Mouse (Mus musculus): ENCODE data around the gene Olfr70. TPM values are rescaled to one million over a fixed set of nuclear protein-coding genes. Genes with fewer than 3 reads are reported as not detected.

The Olfr70 gene
- total and polyA plus RNA-seq, 3 experiments: not detected

- H3K27me3 ChIP-seq (ENCODE audit: insufficient read depth, low read length): peaks cover 46% of the 10 kb centered on the region
- DNase-seq (ENCODE audit: low spot score) (no peak), ATAC-seq (ENCODE audit: extremely low read depth, insufficient number of reproducible peaks, low FRiP score, poor library complexity, severe bottlenecking) (no peak)
- no peaks in the 10 kb centered on the region for H3K4me1 ChIP-seq (ENCODE audit: insufficient read depth, low read depth, low read length)
- no peaks in the 10 kb centered on the region for H3K9me3 ChIP-seq (replicated peaks)
- no peaks in the 10 kb centered on the region for H3K36me3 ChIP-seq (replicated peaks)
- no peak overlapping the region for H3K4me3 ChIP-seq (ENCODE audit: low read depth, low read length)
- TF ChIP-seq CTCF (IDR thresholded peaks at IDR 0.05; ENCODE audit: low read depth, low read length) (peak; percentile 43), GATA1 (IDR thresholded peaks at IDR 0.05; ENCODE audit: borderline replicate concordance, low read length) (no peak), GATA2 (IDR thresholded peaks at IDR 0.05; ENCODE audit: borderline replicate concordance, low read depth, low read length) (no peak), TAL1 (conservative IDR thresholded peaks at IDR 0.05; ENCODE audit: low read depth, low read length) (no peak), POLR2AphosphoS5 (IDR thresholded peaks at IDR 0.05; ENCODE audit: insufficient replicate concordance, low read depth, low read length) (no peak)
Observed at GRCm38 (mm10) chr4:43703439-43703838, 2.8 kb upstream of the Olfr70 start.

GRCm38 (mm10) chr4:43696561-43696960 lies 4.0 kb downstream of the Olfr70 start:
- Histone ChIP-seq H3K4me3 (ENCODE audit: low read depth, low read length) (no peak overlapping the region), H3K4me1 (ENCODE audit: insufficient read depth, low read depth, low read length) (peaks cover 42% of the 10 kb centered on the region), H3K9me3 (replicated peaks) (no peaks in the 10 kb centered on the region), H3K27me3 (ENCODE audit: insufficient read depth, low read length) (peaks cover 18% of the 10 kb centered on the region), H3K36me3 (replicated peaks) (no peaks in the 10 kb centered on the region)
- no peak for DNase-seq (ENCODE audit: low spot score)
- TF ChIP-seq POLR2AphosphoS5 (IDR thresholded peaks at IDR 0.05; ENCODE audit: insufficient replicate concordance, low read depth, low read length) (no peak), TAL1 (conservative IDR thresholded peaks at IDR 0.05; ENCODE audit: low read depth, low read length) (no peak), CTCF (IDR thresholded peaks at IDR 0.05; ENCODE audit: low read depth, low read length) (no peak), GATA2 (IDR thresholded peaks at IDR 0.05; ENCODE audit: borderline replicate concordance, low read depth, low read length) (no peak), GATA1 (IDR thresholded peaks at IDR 0.05; ENCODE audit: borderline replicate concordance, low read length) (no peak)
- ATAC-seq (ENCODE audit: extremely low read depth, insufficient number of reproducible peaks, low FRiP score, poor library complexity, severe bottlenecking): no peak

GRCm38 (mm10) chr4:43695249-43695671 lies 5.3 kb downstream of the Olfr70 start:
- peak; percentile 43 for DNase-seq (ENCODE audit: low spot score)
- Histone ChIP-seq H3K27me3 (ENCODE audit: insufficient read depth, low read length) (peaks cover 23% of the 10 kb centered on the region), H3K9me3 (replicated peaks) (no peaks in the 10 kb centered on the region), H3K4me3 (ENCODE audit: low read depth, low read length) (no peak overlapping the region), H3K36me3 (replicated peaks) (no peaks in the 10 kb centered on the region), H3K4me1 (ENCODE audit: insufficient read depth, low read depth, low read length) (peaks cover 42% of the 10 kb centered on the region)
- TF ChIP-seq TAL1 (conservative IDR thresholded peaks at IDR 0.05; ENCODE audit: low read depth, low read length) (no peak), GATA2 (IDR thresholded peaks at IDR 0.05; ENCODE audit: borderline replicate concordance, low read depth, low read length) (no peak), GATA1 (IDR thresholded peaks at IDR 0.05; ENCODE audit: borderline replicate concordance, low read length) (no peak), POLR2AphosphoS5 (IDR thresholded peaks at IDR 0.05; ENCODE audit: insufficient replicate concordance, low read depth, low read length) (no peak), CTCF (IDR thresholded peaks at IDR 0.05; ENCODE audit: low read depth, low read length) (no peak)
- ATAC-seq (ENCODE audit: extremely low read depth, insufficient number of reproducible peaks, low FRiP score, poor library complexity, severe bottlenecking): no peak

GRCm38 (mm10) chr4:43694439-43695248 lies 6.0 kb downstream of the Olfr70 start:
- Histone ChIP-seq H3K4me1 (ENCODE audit: insufficient read depth, low read depth, low read length) (peaks cover 42% of the 10 kb centered on the region), H3K4me3 (ENCODE audit: low read depth, low read length) (no peak overlapping the region), H3K27me3 (ENCODE audit: insufficient read depth, low read length) (peaks cover 20% of the 10 kb centered on the region), H3K9me3 (replicated peaks) (no peaks in the 10 kb centered on the region), H3K36me3 (replicated peaks) (no peaks in the 10 kb centered on the region)
- peak; percentile 9; the same call in 1 of the 2 replicates for TF ChIP-seq TAL1 (conservative IDR thresholded peaks at IDR 0.05; ENCODE audit: low read depth, low read length)
- no peak for TF ChIP-seq POLR2AphosphoS5 (IDR thresholded peaks at IDR 0.05; ENCODE audit: insufficient replicate concordance, low read depth, low read length)
- DNase-seq (ENCODE audit: low spot score): peak; percentile 35
- ATAC-seq (ENCODE audit: extremely low read depth, insufficient number of reproducible peaks, low FRiP score, poor library complexity, severe bottlenecking): no peak

GRCm38 (mm10) chr4:43693806-43694241 lies 6.8 kb downstream of the Olfr70 start:
- no peak for TF ChIP-seq POLR2AphosphoS5 (IDR thresholded peaks at IDR 0.05; ENCODE audit: insufficient replicate concordance, low read depth, low read length)
- TF ChIP-seq TAL1 (conservative IDR thresholded peaks at IDR 0.05; ENCODE audit: low read depth, low read length): no peak
- no peak for TF ChIP-seq CTCF (IDR thresholded peaks at IDR 0.05; ENCODE audit: low read depth, low read length)
- TF ChIP-seq GATA2 (IDR thresholded peaks at IDR 0.05; ENCODE audit: borderline replicate concordance, low read depth, low read length): no peak
- TF ChIP-seq GATA1 (IDR thresholded peaks at IDR 0.05; ENCODE audit: borderline replicate concordance, low read length): no peak
- ATAC-seq (ENCODE audit: extremely low read depth, insufficient number of reproducible peaks, low FRiP score, poor library complexity, severe bottlenecking) (peak; percentile 51; the same call in 1 of the 2 replicates), DNase-seq (ENCODE audit: low spot score) (peak; percentile 15)
- peaks cover 20% of the 10 kb centered on the region for H3K27me3 ChIP-seq (ENCODE audit: insufficient read depth, low read length)
- no peaks in the 10 kb centered on the region for H3K36me3 ChIP-seq (replicated peaks)
- no peaks in the 10 kb centered on the region for H3K9me3 ChIP-seq (replicated peaks)
- peaks cover 42% of the 10 kb centered on the region for H3K4me1 ChIP-seq (ENCODE audit: insufficient read depth, low read depth, low read length)
- no peak overlapping the region for H3K4me3 ChIP-seq (ENCODE audit: low read depth, low read length)

GRCm38 (mm10) chr4:43691026-43691425 lies 9.6 kb downstream of the Olfr70 start:
- no peaks in the 10 kb centered on the region for H3K9me3 ChIP-seq (replicated peaks)
- peaks cover 13% of the 10 kb centered on the region for H3K27me3 ChIP-seq (ENCODE audit: insufficient read depth, low read length)
- H3K36me3 ChIP-seq (replicated peaks): no peaks in the 10 kb centered on the region
- H3K4me1 ChIP-seq (ENCODE audit: insufficient read depth, low read depth, low read length): peaks cover 35% of the 10 kb centered on the region
- DNase-seq (ENCODE audit: low spot score) (no peak), ATAC-seq (ENCODE audit: extremely low read depth, insufficient number of reproducible peaks, low FRiP score, poor library complexity, severe bottlenecking) (no peak)
- no peak overlapping the region for H3K4me3 ChIP-seq (ENCODE audit: low read depth, low read length)
- TF ChIP-seq TAL1 (conservative IDR thresholded peaks at IDR 0.05; ENCODE audit: low read depth, low read length): no peak
- TF ChIP-seq CTCF (IDR thresholded peaks at IDR 0.05; ENCODE audit: low read depth, low read length): no peak
- no peak for TF ChIP-seq GATA2 (IDR thresholded peaks at IDR 0.05; ENCODE audit: borderline replicate concordance, low read depth, low read length)
- no peak for TF ChIP-seq GATA1 (IDR thresholded peaks at IDR 0.05; ENCODE audit: borderline replicate concordance, low read length)
- TF ChIP-seq POLR2AphosphoS5 (IDR thresholded peaks at IDR 0.05; ENCODE audit: insufficient replicate concordance, low read depth, low read length): no peak
